Mouse (Mus musculus) kidney, adult 9 months (tissue): Measurements from ENCODE around the gene Itpr3.

Experiments
- DNase-seq: peaks from one replicate; pipeline ENCODE4 v3.0.0; 2022

The Itpr3 gene

GRCm38 (mm10) chr17:27038335-27039050 is 18.6 kb upstream of the Itpr3 start:
- no peak for DNase-seq

- DNase-seq, result no peak
Measured at GRCm38 (mm10) chr17:27039432-27040102, 17.5 kb upstream of the Itpr3 start.

DNA sequence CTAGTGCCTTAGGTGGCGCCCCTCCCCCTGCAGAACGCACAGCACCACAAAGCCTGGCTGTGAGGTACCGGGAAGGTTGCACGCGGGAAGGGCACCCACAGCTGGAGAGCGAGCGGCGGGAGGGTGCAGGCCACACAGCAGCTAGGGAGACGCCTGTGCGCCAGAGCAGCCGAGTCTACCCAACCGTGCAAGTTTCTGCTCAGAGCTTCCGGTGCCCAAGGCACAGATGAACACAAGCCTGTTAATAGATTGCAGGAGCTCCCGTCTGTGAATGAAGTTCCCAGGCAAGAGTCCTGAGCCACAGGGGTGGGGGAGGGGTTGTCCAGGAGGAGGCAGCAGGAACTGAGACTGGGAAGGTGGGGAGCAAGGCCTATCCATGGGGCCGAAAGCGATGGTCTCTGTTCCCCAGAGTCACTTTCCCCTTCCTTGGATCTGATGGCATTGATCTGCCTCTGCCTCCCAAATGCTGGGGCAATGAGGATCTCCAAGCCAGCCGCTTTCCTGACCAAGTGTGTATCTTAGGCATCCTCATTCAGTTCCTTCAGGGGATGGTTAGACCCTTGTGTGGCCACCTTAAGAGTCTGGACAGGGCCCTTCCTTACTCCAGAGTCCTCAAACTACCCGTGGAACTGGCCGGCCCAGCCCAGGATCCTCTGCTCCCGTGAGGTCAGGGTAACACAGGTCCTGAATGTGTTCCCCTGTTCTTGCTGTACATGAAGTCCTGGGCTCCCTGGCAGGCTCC is 16.6 kb upstream of the Itpr3 start:
- peak; percentile 75 for DNase-seq

DNA sequence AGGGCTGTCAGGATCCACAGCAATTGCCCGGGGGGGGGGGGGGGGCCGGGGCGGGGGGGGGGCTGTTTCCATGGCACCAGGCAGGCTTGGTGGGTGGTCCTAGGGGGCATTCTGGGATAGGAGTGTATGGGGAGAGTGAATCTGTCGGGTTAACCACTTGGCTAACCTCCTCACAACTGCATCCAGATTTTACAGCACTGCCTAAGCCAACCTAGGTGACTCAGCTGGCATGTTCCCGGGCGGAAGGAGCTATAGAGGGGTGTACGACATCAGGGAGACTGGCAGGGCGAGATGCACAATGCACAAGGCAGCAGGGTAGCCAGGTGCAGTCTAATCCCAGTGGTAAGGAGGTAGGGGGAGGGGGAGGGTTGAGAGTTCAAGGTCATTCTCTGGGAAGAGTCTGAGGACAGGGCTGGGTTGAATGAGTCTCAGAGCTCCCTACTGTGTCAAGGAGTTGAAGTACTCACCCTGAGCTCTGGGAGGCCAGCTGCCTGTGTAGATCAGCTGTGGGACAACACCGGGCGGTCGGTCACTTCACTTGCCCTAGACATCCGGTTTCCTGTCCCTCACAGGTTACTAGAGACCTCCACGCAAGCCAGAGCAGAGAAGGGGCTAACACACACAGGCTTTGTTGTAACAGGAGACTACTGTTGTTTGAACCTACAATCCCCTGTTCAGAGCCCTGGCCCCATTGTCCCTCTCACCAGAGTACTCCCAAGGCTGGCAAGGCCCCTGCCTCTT is 15.9 kb upstream of the Itpr3 start:
- DNase-seq, result no peak

- no peak for DNase-seq
Measured at GRCm38 (mm10) chr17:27041787-27042055, 15.4 kb upstream of the Itpr3 start.

GRCm38 (mm10) chr17:27042840-27043239 is 14.3 kb upstream of the Itpr3 start:
- peak; percentile 33 for DNase-seq

- DNase-seq, result no peak
Measured at GRCm38 (mm10) chr17:27045164-27045563, 11.9 kb upstream of the Itpr3 start.

DNA sequence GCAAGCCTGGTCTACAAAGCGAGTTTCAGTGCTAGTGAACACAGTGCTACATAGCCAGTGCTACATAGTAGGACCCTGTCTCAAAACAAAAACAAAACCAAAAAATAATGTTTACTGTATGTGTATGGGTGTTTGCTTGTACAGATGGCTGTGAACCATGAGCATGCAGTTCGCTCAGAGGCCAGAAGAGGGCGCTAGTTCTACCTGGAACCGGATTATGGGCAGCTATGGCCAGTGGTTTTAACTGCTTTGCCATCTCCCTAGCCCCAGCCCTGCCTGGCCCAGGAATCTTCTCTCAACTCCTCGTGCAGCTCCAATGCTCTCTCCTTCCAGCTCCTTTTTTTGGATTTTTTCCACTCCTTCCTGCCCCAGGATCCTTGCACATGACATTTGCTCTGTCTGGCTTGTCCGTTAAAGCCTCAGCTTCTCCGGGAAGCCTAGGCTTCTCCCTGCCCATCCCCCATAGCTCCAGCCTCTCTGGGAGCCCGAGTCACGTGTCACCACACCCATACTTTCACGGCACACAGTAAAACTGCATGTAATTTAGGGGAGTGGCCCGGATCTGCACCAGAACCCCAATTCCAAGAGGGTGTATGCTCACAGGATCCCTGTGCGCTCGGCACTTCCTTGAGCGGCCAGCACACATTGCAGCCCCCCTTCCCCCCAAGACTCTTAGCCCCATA is 9.2 kb upstream of the Itpr3 start:
- no peak for DNase-seq

- no peak for DNase-seq
Measured at GRCm38 (mm10) chr17:27048445-27049239, 8.5 kb upstream of the Itpr3 start.

- no peak for DNase-seq
Measured at GRCm38 (mm10) chr17:27050853-27051252, 6.3 kb upstream of the Itpr3 start.

DNA sequence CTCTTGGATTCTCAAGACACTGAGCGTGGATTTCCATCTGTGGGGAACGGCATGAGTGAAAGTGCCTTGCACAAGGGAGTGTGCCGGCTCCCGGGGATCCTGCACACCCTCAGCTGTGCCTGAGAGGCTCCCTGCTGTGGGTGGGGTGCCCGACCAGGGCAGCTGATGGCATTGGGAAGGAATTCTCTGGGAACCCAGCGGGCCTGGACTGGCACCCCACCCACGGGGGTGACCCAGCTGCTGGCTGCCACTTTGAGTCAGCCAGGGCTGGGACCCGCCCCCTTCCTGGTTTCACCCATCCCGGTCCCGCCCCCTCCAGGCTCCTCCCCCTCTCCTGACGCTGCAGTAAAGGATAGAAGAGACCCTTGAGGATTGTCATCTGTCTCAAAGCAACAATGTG is 5.6 kb upstream of the Itpr3 start:
- DNase-seq, result peak; percentile 35

- peak; percentile 75 for DNase-seq
Measured at GRCm38 (mm10) chr17:27056170-27056569, 934 bp upstream of the Itpr3 start.

DNA sequence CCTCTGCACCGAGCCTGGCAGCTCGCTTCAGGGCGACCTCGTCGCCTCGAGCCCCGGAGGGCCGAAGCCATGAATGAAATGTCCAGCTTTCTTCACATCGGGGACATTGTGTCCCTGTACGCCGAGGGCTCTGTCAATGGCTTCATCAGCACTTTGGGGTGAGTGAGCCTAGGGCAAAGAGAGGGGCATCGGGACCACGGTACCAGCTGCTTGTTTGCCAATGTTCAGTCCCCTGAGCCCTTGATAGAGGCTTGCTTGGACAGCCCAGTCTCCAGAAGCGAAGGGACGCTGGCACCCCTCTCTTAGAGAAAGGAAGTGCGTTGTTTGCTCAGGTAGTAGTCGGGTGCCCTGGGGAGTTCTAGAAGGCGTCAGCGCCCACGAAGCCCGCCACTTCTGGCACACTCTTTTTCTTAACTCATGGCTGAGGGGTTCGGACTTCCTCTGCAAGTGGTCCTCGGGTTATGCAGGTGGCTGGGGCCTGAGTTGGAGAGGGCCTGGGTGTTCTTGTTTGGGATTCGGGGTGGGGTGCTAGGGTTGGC is 482 bp downstream of the Itpr3 start:
- no peak for DNase-seq

DNA sequence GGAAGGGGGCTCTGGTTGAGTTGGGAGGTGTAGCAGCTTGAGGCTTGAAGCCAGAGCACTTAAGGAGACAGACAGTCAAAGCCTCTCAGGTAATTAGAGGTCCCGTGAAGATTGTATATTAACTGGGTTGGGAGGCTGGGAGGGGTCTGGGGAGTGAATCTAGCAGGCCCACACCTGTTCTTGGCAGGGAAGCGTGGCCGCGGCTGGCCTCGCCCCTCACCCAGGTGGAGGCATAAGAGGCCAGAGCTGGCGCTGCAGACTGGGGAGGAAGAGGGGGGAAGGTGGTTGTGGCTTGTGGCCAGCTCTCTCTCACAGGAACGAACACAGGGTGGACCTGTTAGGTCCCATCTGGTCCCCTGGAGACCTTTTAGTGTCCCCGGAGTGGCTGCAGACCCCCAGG is 3.6 kb downstream of the Itpr3 start:
- DNase-seq, result no peak

DNA sequence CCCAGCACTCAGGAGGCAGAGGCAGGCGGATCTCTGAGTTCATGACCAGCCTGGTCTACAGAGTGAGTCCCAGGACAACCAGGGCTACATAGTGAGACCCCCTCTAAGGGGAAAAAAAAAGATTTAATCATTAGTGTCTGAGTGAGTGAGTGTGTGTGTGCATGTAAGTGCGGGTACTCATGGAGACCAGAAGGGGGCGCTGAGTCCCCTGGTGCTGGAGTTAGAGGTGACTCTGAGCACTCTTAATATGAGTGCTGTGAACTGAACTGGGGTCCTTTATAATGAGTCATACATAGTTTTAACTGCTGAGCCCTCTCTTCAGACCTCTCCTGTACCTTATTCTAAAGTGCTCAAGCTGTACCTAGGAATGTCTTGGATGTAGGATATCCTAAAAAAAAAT is 4.6 kb downstream of the Itpr3 start:
- DNase-seq, result no peak

DNA sequence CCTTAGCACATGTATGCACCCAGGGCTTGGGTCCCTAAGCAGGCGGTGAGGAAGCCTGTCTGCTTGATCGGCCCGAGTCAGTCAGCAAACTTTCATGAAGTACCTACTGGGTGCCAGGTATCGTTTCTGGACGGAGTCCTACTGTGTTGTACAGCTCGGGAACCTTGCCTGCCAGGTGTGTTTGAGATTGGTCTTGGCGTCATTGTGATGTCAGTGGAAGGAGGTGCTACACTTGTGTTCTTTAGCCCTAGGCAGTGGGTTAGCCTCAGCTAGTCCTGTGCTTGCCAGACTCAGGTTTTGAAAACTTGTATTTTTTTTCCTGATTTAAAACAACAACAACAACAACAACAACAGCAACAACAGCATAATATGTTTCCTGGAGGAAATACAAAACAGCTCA is 5.6 kb downstream of the Itpr3 start:
- no peak for DNase-seq

GRCm38 (mm10) chr17:27063717-27064116 is 6.6 kb downstream of the Itpr3 start:
- DNase-seq, result no peak

DNA sequence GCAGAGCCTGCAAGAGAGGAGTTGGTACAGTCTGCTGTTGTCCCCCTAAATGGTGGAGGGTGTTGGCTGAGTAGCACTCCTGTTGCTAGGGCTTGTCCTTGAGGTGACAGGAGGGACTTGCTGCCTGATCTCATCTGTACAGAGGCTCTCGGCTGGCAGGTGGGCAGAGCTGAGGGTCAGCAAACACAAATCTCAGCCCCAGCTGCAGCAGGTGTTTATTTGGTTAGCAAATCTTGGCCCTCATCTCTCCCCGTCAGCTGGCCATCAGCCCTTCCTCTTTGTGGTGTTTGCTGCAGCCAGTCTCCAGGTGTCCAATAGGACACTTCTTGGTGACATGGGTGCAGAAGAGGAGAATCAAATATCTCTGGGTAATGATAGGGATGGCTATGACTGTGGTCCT is 7.1 kb downstream of the Itpr3 start:
- DNase-seq, result no peak

DNA sequence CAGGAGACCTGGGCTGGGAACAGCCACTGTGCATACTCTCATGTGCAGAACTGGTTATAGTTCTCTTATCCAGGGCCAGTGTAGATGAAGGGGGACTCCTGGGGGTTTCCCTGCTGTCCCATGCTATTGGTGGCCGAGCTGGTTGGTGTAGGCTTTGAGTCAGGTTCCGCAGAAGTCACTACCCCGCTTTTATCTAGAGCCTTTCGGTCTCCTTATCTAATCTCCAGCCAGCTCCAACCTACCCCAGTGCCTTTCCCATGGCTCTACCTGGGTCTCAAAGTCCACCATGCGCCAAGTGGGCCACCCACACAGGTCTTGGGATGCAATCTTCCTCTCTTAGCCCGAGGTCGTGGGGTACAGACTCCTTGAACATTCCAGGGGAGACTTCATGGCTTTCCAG is 9.0 kb downstream of the Itpr3 start:
- no peak for DNase-seq

GRCm38 (mm10) chr17:27069071-27069470 is 12.0 kb downstream of the Itpr3 start:
- no peak for DNase-seq

DNA sequence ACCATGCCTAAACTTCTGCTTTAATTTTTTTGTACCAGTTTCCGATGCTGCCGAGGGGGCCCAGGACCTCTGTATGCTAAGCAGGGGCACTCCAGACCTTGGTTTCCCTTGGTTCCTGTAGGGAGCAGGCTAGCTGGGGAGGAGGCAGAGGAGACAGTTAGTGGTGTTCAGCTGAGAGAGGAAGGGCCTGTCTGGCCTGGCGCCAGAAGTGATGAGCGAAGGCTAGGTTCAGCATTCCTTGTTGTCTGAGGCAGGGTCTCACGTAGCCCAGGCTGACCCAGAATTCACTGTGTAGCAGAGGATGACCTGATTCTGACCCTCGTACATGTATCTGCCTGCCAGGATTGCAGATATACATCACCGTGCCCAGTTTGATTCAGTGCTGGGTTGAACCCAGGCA is 13.8 kb downstream of the Itpr3 start:
- no peak for DNase-seq

DNA sequence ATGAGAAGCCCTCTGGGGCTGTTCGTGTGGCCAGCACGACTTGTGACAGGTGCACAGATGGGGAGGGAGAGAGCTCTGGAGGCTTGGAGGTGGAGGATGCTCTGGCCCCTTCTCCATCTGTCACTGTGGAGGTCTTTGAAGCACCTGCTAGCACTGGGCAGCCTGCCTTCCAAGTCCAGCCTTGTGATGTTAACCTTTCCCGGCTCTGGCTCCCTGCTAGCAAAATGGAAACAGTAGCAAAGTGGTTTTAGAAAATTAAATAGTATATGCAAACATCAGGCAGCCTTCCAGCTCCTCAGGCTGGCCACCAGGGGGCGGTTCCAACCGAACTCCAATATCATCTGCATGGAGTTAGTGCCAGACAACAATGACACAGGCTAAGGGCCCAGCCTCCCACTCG is 14.5 kb downstream of the Itpr3 start:
- no peak for DNase-seq
